ENCODE assay signal across 19 mouse cellular contexts in genomic region chr6:54118897-54119296, GRCm38 (mm10).
DNase-seq lines count a peak whose midpoint lies in the region; ATAC-seq and TF ChIP-seq lines count a peak whose summit lies in the region.
"Had no signal": no experiment of that assay in that cellular context is flagged by ENCODE, and none has a peak within 500 bp of the region (broad histone marks: within the 10 kb centered on the region; RNA-seq: fewer than 3 reads in every experiment).

No protein-coding gene starts in this region.

- no peak overlapping the region for H3K4me3 ChIP-seq in forebrain, embryonic 15.5 days
- no peak overlapping the region for H3K4me3 ChIP-seq in forebrain, postnatal 0 days (ENCODE audit: low read depth, low read length)
- no peak overlapping the region for H3K4me3 ChIP-seq in stomach, embryonic 14.5 days (ENCODE audit: low read depth, low read length)
- H3K4me3 ChIP-seq: heart, embryonic 15.5 days; limb, embryonic 12.5 days; liver, embryonic 12.5 days had no signal

- H3K27ac ChIP-seq in forebrain, embryonic 15.5 days (replicated peaks): peak overlapping the region; percentile 58; the same call in 1 of the 2 replicates
- H3K27ac ChIP-seq in forebrain, postnatal 0 days (ENCODE audit: low read depth, low read length): no peak overlapping the region; the same call in 1 of the 2 replicates
- H3K27ac ChIP-seq in stomach, embryonic 14.5 days (ENCODE audit: low read length): no peak overlapping the region
- H3K27ac ChIP-seq: heart, embryonic 15.5 days; limb, embryonic 12.5 days; liver, embryonic 12.5 days had no signal

- ATAC-seq in forebrain, embryonic 15.5 days (replicated peaks): no peak
- ATAC-seq in forebrain, postnatal 0 days: no peak
- ATAC-seq in stomach, embryonic 14.5 days (ENCODE audit: insufficient number of reproducible peaks, insufficient read depth, low FRiP score, low read depth): 0 out of 2 replicates have a peak, but pooled peaks have one; percentile 58
- ATAC-seq: liver, embryonic 12.5 days had no signal

- no peak for DNase-seq in forebrain, postnatal 0 days
- DNase-seq in CD4-positive helper T cell, adult 2 months (ENCODE audit: low read depth, low spot score): peak; percentile 39
- DNase-seq in induced T-regulatory cell, adult 2 months (ENCODE audit: low read depth): peak; percentile 18
- DNase-seq in layer of hippocampus, adult 9-11 months: no peak
- DNase-seq in adrenal gland, adult 18-20 months (ENCODE audit: low spot score in 2 of 2): no peak
- DNase-seq: adrenal gland, postnatal 36 days; cerebellum, adult 18-20 months; heart, adult 11 months; heart, postnatal 4 days; kidney, postnatal 4 days; lung, embryonic 14.5 days; lung, postnatal 36 days; thymus, adult 18-20 months had no signal

- 83% methylated on average over 4 of the region's 4 CpGs for WGBS in forebrain, embryonic 15.5 days
- WGBS in forebrain, postnatal 0 days: 82% methylated on average over 4 of the region's 4 CpGs
- 63% methylated on average over 4 of the region's 4 CpGs for WGBS in stomach, embryonic 14.5 days

- no peaks in the 10 kb centered on the region for H3K9me3 ChIP-seq in forebrain, embryonic 15.5 days
- H3K9me3 ChIP-seq in forebrain, postnatal 0 days (ENCODE audit: low read length): no peaks in the 10 kb centered on the region
- no peaks in the 10 kb centered on the region for H3K9me3 ChIP-seq in stomach, embryonic 14.5 days (ENCODE audit: control insufficient read depth, low read depth, low read length)
- H3K9me3 ChIP-seq: heart, embryonic 15.5 days; limb, embryonic 12.5 days; liver, embryonic 12.5 days had no signal

- no peak overlapping the region for H3K9ac ChIP-seq in forebrain, embryonic 15.5 days (replicated peaks)
- no peak overlapping the region for H3K9ac ChIP-seq in forebrain, postnatal 0 days
- no peak overlapping the region for H3K9ac ChIP-seq in stomach, embryonic 14.5 days (replicated peaks; ENCODE audit: low read depth, low read length)
- H3K9ac ChIP-seq: heart, embryonic 15.5 days; limb, embryonic 12.5 days; liver, embryonic 12.5 days; lung, embryonic 14.5 days had no signal

- H3K4me1 ChIP-seq in forebrain, embryonic 15.5 days: peaks cover 20% of the 10 kb centered on the region
- H3K4me1 ChIP-seq in forebrain, postnatal 0 days (ENCODE audit: insufficient read depth): no peaks in the 10 kb centered on the region
- 0 out of 2 replicates have a peak, but pooled peaks cover 5% of the 10 kb centered on the region for H3K4me1 ChIP-seq in stomach, embryonic 14.5 days (ENCODE audit: control insufficient read depth, insufficient read depth, low read length)

- no peak for TF ChIP-seq CTCF in forebrain, postnatal 0 days (IDR thresholded peaks at IDR 0.05; ENCODE audit: low read depth)

- H3K36me3 ChIP-seq in forebrain, embryonic 15.5 days: no peaks in the 10 kb centered on the region
- H3K36me3 ChIP-seq in forebrain, postnatal 0 days (ENCODE audit: insufficient read depth): no peaks in the 10 kb centered on the region
- no peaks in the 10 kb centered on the region for H3K36me3 ChIP-seq in stomach, embryonic 14.5 days (ENCODE audit: control insufficient read depth, insufficient read depth, low read length)
- H3K36me3 ChIP-seq: heart, embryonic 15.5 days; limb, embryonic 12.5 days; liver, embryonic 12.5 days had no signal

- no peaks in the 10 kb centered on the region for H3K27me3 ChIP-seq in forebrain, embryonic 15.5 days
- no peaks in the 10 kb centered on the region for H3K27me3 ChIP-seq in forebrain, postnatal 0 days (ENCODE audit: insufficient read depth, low read length)
- H3K27me3 ChIP-seq in stomach, embryonic 14.5 days (ENCODE audit: control insufficient read depth, insufficient read depth, low read length): no peaks in the 10 kb centered on the region
- H3K27me3 ChIP-seq: CH12.LX; heart, embryonic 15.5 days; limb, embryonic 12.5 days; liver, embryonic 12.5 days had no signal

- no peak overlapping the region for H3K4me2 ChIP-seq in forebrain, embryonic 15.5 days (replicated peaks)
- no peak overlapping the region for H3K4me2 ChIP-seq in forebrain, postnatal 0 days (ENCODE audit: low read depth)
- H3K4me2 ChIP-seq in stomach, embryonic 14.5 days (replicated peaks; ENCODE audit: low read depth, low read length): no peak overlapping the region
- H3K4me2 ChIP-seq: heart, embryonic 15.5 days; limb, embryonic 12.5 days; liver, embryonic 12.5 days; lung, embryonic 14.5 days had no signal

Comparison
In these comparisons a context has a peak if more than half of its experiments do, and no peak if none do; other contexts are left out.
1. DNase-seq: peak in CD4-positive helper T cell, adult 2 months (single experiment) and induced T-regulatory cell, adult 2 months (single experiment); none in forebrain, postnatal 0 days (single experiment), layer of hippocampus, adult 9-11 months (single experiment) and adrenal gland, adult 18-20 months (0 of 2).